Mouse (Mus musculus): ENCODE measurements at regions not wholly inside any gene's neighbourhood (a gene's known extent, or its start where the extent isn't known, plus 50 kb on each side); places are given as distances from the start of the nearest gene placed in this dataset.

DNA sequence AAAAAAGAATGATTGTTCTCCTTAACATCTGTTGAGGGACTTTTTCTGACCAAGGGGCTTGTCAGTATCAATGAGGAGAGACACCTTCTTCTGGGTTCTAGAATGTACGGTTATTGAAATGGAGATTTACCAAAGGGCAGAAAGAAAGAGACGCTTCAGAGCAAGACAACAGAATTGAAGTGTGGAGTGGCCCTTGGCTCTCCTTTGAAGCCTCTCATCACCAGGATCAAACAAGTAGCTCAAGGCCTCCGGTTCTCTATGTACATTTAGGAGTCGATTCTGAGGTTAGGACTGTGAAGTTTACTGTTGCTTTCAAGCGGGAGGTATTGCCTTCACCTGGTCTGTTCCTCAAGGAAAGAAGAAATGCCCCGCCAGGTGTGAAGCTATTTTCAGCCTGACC is 53.2 kb upstream of the Jarid2 start:
- no peak for TF ChIP-seq CTCF (IDR thresholded peaks at IDR 0.05; ENCODE audit: insufficient read depth, low read length)
- TF ChIP-seq POLR2A (IDR thresholded peaks at IDR 0.05; ENCODE audit: borderline replicate concordance, extremely low read depth, low read depth, low read length): no peak

Measured in lung, adult 2 months (tissue).